ENCODE assay signal across 8 mouse cellular contexts in the genomic region with DNA sequence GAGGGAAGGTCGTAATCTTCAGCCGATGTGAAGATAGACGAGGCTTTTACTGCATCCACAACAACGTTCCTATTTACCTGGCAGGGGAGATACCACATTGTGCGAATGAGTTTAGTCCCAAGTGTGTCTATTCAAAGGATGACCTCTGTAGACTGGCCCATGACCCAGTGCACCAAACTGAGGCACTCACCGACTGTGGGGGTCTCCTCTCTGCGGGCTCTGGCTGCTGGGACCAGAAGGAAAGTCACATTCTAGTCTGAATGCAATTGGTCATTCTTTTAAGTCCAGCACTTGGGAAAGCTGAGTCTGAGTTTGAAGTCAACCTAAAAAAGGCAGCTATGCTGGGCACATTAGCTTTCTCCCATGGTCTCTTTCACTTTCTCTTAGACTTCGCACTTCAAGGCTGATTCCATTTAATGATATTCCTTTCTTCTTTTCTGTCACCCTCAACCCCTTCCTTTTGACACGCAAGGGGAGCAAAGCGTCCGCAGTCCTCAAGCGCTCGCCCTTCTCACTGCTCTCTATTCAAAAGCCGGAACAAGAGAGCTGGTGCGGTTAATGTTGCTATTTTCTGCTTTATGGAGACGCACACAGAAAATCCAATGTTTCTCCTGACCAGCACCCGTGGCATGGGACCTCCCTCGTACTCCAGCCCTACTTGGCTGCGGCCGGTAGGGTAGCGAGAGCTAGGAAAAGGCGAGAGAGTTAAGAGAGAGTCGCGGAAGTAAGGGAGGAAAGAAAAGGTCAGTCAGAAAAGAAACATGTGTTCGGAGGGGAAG. TPM values are rescaled to one million over a fixed set of nuclear protein-coding genes. Genes with fewer than 3 reads are reported as not detected.
A peak's percentile ranks its signal among the peaks of the same experiment; 100 is the strongest.
DNase-seq lines count a peak whose midpoint lies in the region; ATAC-seq lines count a peak whose summit lies in the region.

No protein-coding gene starts in this region.

- H3K36me3 ChIP-seq in embryonic facial prominence, embryonic 14.5 days (ENCODE audit: control insufficient read depth, insufficient read depth, low read length), result no peaks in the 10 kb centered on the region
- H3K36me3 ChIP-seq in limb, embryonic 11.5 days (ENCODE audit: control insufficient read depth, insufficient read depth, low read length), result no peaks in the 10 kb centered on the region
- H3K36me3 ChIP-seq in splenic B cell, adult 2 months (ENCODE audit: control insufficient read depth, insufficient read depth, low read length, poor library complexity, severe bottlenecking), result no peaks in the 10 kb centered on the region

- no peak overlapping the region for H3K9ac ChIP-seq in embryonic facial prominence, embryonic 14.5 days (ENCODE audit: low read depth, low read length)
- H3K9ac ChIP-seq in limb, embryonic 11.5 days (ENCODE audit: low read length), result 0 out of 2 replicates have a peak overlapping the region, but pooled peaks have one; percentile 27

- H3K4me1 ChIP-seq in embryonic facial prominence, embryonic 14.5 days (ENCODE audit: control insufficient read depth, insufficient read depth, low read length), result no peaks in the 10 kb centered on the region
- 0 out of 2 replicates have a peak, but pooled peaks cover 4% of the 10 kb centered on the region for H3K4me1 ChIP-seq in limb, embryonic 11.5 days (ENCODE audit: control insufficient read depth, insufficient read depth, low read length)

- 4% methylated on average over 25 of the region's 25 CpGs for WGBS in embryonic facial prominence, embryonic 14.5 days
- WGBS in limb, embryonic 11.5 days, result 2% methylated on average over 25 of the region's 25 CpGs

- peak overlapping the region; percentile 43 for H3K4me2 ChIP-seq in embryonic facial prominence, embryonic 14.5 days (ENCODE audit: low read depth, low read length)
- peak overlapping the region; percentile 39 for H3K4me2 ChIP-seq in limb, embryonic 11.5 days (ENCODE audit: low read depth, severe bottlenecking)

- peak; percentile 32 for DNase-seq in embryo, embryonic 10 days (ENCODE audit: low spot score)
- DNase-seq in embryo, embryonic 11 days, result no peak
- DNase-seq in A20 (ENCODE audit: low read depth, low spot score), result peak; percentile 70
- no peak for DNase-seq in embryonic facial prominence, embryonic 14.5 days (ENCODE audit: low spot score)
- DNase-seq in limb, embryonic 11.5 days (ENCODE audit: low spot score), result peak; percentile 50
- peak; percentile 39 for DNase-seq in splenic B cell, adult 2 months (ENCODE audit: low read depth, low spot score)
- DNase-seq in gastrocnemius, postnatal 10 days, result no peak
- DNase-seq in cerebellum, postnatal 4 days (ENCODE audit: low spot score in 2 of 2), result no peak

- H3K27ac ChIP-seq in embryonic facial prominence, embryonic 14.5 days (replicated peaks; ENCODE audit: low read depth, low read length), result no peak overlapping the region
- H3K27ac ChIP-seq in limb, embryonic 11.5 days (replicated peaks; ENCODE audit: low read depth, low read length), result no peak overlapping the region

- H3K9me3 ChIP-seq in embryonic facial prominence, embryonic 14.5 days (ENCODE audit: control insufficient read depth, low read length), result no peaks in the 10 kb centered on the region
- no peaks in the 10 kb centered on the region for H3K9me3 ChIP-seq in limb, embryonic 11.5 days (ENCODE audit: control insufficient read depth, low read length)

- H3K4me3 ChIP-seq in embryonic facial prominence, embryonic 14.5 days (ENCODE audit: low read depth, low read length), result peak overlapping the region; percentile 18
- H3K4me3 ChIP-seq in limb, embryonic 11.5 days (ENCODE audit: low read depth, low read length), result peak overlapping the region; percentile 9; the same call in 1 of the 2 replicates

- peaks cover 96% of the 10 kb centered on the region for H3K27me3 ChIP-seq in embryonic facial prominence, embryonic 14.5 days (replicated peaks; ENCODE audit: control insufficient read depth, insufficient read depth, low read length)
- H3K27me3 ChIP-seq in limb, embryonic 11.5 days (ENCODE audit: control insufficient read depth, insufficient read depth, low read length), result peaks cover 40% of the 10 kb centered on the region
- H3K27me3 ChIP-seq in splenic B cell, adult 2 months (ENCODE audit: control insufficient read depth, insufficient read depth, low read length, poor library complexity, severe bottlenecking), result no peaks in the 10 kb centered on the region; the same call in none of the 2 replicates

- ATAC-seq in embryonic facial prominence, embryonic 14.5 days (ENCODE audit: low read depth), result no peak
- ATAC-seq in limb, embryonic 11.5 days (ENCODE audit: insufficient number of reproducible peaks, low FRiP score, low TSS enrichment, low read depth), result no peak

RNA-seq across cellular contexts. Expression of a gene that starts 39.8 kb away (rescaled TPM):
- 4.0 and 5.3 TPM in 2 replicates for polyA plus RNA-seq in embryonic facial prominence, embryonic 14.5 days (2014; fragmentation: Nextera tagmentation; extraction: Ambion mirVana)
- polyA plus RNA-seq in limb, embryonic 11.5 days (2014; fragmentation: Nextera tagmentation; extraction: Ambion mirVana), result 0.67 and 0.88 TPM in 2 replicates
- total RNA-seq in gastrocnemius, postnatal 10 days (2021), result 1 to 10 TPM in 1 of 2 experiments, under 1 TPM in 1; 0.56 to 1.2 TPM

Comparison
In these comparisons a context has a peak if more than half of its experiments do, and no peak if none do; other contexts are left out.
1. DNase-seq: peak in embryo, embryonic 10 days (single experiment), A20 (single experiment), limb, embryonic 11.5 days (single experiment) and splenic B cell, adult 2 months (single experiment); none in embryo, embryonic 11 days (single experiment), embryonic facial prominence, embryonic 14.5 days (single experiment), gastrocnemius, postnatal 10 days (single experiment) and cerebellum, postnatal 4 days (0 of 2).